Mouse (Mus musculus) kidney, adult 8-10 months (tissue): Measurements from ENCODE around the gene Ptov1.

ENCODE experiments used
- DNase-seq, 2 experiments: peaks; one replicate each; pipeline ENCODE4 v3.0.0; 2022

Ptov1 gene

DNA sequence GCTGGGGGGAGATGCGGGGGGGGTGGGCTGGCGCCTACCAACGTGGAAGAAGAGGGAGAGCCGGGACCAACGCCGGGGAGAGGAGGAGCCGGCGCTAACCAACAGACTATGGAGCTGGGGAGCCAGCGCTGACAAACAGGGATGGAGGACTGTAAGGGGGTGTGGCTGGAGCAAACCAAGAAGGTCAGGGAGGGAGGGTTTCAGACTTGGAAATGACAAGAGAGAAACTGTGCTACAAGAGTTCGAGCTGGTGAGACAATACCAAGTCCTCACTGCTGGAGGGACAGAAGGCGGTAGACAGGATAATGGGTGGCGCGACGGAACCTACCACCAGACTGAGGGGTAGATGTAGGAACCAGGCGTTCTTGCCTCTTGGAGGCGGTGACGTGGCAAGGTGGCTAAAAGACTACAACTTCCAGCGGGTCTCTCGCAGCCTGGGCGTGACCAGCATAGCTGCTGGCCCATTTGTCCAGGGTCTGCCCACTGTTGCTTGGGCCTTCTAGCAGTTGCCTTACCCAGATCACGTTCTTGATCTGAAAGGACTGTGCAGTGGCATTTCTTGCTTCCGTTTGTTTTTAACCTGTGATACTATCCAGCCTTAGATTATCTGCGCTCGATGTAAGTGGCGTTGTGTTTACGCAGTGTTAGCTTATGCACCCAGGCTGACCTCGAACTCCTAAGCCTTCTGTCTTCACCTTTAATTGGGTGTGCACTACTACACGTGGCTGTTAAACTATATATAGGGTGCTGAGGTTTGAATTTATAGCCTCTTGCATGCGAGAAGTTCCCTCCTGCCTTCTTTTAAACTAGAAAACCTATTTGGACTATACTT is at the start of gene Ptov1:
Gene Ptov1, minus strand, starts transcription at position 92 of the 832 bp plus-strand sequence.
- DNase-seq: peak; percentile 94 to 96

GRCm38 (mm10) chr7:44919127-44919526 is 49.5 kb upstream of the Ptov1 start:
- DNase-seq: no peak

- no peak for DNase-seq
Measured at GRCm38 (mm10) chr7:44918219-44918618, 48.6 kb upstream of the Ptov1 start.

- no peak for DNase-seq
Measured at GRCm38 (mm10) chr7:44916881-44917280, 47.3 kb upstream of the Ptov1 start.

DNA sequence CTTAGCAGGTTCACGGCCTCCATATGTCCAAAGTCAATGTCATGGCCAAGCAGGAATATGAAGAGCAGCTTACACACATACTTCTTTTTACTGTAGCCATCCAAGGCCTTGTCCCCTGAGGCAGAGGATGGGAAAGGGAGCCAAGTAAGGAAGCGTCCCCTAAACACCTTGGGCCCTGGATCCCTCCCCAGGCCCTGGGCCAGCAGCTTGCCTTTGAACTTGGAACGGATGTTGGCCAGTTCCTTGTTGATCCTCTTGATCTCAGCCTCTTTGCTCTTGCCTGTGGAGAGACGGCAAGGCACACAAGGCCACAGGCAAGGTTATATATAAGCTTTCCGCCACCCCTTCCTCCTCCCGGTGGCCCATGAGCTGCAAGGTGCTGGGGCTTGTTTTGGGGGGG is 46.6 kb upstream of the Ptov1 start:
- DNase-seq: no peak

GRCm38 (mm10) chr7:44915314-44915713 is 45.7 kb upstream of the Ptov1 start:
- no peak for DNase-seq

GRCm38 (mm10) chr7:44914396-44914795 is 44.8 kb upstream of the Ptov1 start:
- DNase-seq: no peak

DNA sequence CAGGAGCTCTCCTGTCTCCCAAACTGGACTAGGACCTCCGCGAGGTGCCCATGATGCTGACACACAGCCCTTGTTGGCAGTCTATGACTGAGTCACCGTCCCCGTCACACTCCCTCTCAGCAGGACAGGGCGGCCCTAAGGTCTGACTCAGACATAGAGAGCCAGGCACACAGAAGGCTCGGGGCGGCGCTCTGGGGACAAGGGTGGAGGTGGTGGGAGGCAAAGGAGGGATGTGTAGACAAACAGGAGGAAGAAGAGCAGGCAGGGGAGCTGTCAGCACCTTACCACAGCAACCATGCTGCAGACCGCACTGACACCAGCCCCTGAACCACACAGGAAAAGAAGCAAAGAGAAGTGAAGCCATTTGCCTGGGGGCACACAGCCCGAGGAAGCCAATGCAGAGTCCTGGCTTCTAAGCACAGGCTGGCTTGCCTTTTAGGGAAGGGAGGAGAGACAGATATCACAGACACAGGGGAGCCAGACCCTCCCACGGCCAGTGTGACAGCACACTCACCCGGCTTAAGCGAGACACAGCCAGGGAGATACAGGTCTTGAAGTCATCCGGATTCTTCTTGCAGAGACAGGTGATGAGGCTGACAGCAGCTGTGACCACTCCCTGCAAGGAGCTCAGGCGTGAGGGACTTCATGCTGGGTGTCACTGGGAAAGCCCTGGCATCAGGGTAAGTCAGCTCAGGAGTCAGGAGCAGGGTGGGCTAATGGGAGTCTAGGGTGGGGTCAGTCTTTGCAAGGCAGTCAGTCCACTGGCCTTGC is 39.3 kb upstream of the Ptov1 start:
- DNase-seq: no peak

DNA sequence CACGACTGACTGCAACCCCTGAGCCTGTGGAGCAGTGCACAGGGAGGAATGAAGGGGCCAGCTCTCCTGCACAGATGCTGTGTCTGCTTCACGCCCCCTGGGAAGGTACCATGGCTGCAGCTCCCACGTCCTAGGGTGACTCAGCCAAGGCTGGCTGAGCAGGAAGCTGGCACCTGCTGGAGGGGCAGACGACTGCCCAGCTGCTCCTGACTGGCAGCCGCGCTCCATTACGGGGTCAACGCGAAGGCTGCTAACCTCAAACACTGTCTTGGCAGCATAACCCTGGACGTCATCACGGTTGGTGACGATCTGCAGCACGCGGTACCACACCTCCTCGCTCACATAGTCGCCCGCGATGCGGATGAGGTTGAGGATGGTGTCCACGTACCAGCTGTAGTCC is 35.8 kb upstream of the Ptov1 start:
- no peak for DNase-seq

DNA sequence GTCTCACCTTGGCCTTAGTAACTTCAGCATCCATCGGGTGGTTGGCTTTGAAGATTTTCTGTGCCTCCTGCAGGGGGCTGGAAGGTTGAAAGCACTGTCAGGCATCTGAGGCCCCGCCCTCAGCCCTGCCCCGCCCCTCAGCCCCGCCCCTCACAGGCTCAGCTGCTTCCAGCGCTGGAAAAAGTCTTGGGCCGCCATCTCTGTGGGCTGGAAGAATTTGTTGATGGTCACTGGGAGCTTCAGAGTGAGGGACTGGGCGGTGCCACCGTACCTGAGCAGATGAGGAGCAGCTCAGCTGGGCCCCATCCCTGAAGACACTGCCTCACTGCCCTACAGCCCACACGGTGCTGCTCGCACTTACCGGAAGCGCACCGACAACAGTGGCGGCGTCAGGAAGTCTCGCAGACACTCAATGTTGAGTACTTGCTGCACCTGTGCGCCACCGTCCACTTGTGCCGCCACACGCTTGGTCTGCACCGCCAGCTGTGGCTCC is 31.7 kb upstream of the Ptov1 start:
- DNase-seq: peak in 1 of 2 experiments; percentile 30

GRCm38 (mm10) chr7:44900632-44901031 is 31.0 kb upstream of the Ptov1 start:
- DNase-seq: peak in 1 of 2 experiments; percentile 28

- DNase-seq: peak; percentile 57 to 59
Measured at GRCm38 (mm10) chr7:44898607-44899006, 29.0 kb upstream of the Ptov1 start.

GRCm38 (mm10) chr7:44896499-44896898 is 26.9 kb upstream of the Ptov1 start:
- no peak for DNase-seq

DNA sequence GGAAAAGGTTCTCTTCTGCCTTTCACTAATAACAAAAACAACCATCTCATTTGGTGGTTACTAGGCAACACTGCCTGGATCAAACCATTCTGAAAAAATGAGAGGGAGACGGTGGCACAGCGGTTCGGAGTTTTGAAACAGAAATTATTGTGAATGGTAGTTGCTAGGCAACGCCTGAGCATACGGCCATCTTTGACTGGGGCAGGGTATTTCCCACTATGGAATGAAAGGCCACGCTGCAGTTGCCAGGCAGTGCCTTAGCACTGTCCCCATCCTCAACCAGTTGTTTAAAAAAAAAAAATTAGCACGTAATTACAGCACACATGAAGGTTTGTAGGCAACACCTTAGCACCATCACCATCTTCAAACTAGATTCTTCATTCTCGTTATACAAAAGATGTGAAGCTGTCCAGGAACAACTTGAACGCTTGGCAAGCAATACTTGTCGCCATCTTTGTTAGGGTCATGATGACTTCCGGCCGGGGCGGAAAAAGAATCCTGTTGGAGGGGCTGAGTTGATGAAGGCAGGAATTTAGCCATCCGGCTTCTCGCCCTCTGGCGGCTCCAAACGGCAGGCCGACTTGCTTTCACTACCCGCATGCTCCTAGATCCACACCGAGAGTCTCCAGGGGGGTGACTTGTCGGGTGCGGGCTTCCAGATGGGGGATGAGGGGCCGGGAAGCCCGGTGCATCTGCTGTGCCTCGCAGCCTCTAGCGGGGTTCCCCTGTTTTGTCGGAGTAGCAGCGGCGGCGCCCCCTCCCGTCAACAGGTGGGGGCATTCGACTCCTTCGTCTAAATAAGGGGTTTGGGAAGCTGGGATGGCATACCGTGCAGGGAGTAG is 26.2 kb upstream of the Ptov1 start, which contains the start of gene Fuz:
Gene Fuz, plus strand, starts transcription at position 487 of the 842 bp plus-strand sequence.
- DNase-seq: peak; percentile 91 to 93

DNA sequence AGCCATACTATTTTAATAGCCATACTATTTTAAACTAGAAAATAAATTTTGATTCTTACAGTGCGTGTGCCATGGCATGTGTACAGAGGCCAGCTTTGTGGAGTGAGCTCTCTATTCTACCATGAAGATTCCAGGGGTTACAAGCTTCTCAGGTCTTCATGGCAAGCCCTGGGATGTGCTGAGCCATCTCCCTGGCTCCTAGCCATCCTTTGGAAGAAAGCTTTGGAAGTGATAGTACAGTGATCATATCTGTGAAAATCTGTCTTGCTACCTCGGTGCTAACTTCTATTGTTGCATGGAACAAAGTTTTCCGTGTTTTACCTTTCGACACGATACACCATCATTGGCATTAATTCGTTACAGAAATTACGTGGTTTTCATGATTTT is 25.6 kb upstream of the Ptov1 start:
- no peak for DNase-seq

DNA sequence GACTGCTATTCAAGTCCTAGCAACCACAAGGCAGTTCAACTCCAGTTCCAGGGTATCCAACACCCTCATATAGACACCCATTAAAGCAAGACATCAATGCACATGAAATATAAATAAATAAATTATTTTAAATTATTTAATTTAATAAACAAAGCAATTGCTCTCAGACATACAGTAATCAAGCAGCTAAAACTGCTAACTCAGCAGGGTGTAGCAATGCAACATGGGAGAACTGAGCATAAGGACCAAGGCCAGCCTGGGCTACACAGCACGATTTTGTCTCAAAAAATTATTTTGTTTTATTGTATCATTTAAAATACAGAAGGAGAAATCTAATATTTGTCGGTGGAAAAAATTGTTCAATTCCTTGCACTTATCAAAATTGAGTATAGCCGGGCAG is 24.6 kb upstream of the Ptov1 start:
- DNase-seq: no peak

- no peak for DNase-seq
Measured at GRCm38 (mm10) chr7:44893197-44893596, 23.6 kb upstream of the Ptov1 start.

- DNase-seq: peak; percentile 94 to 95
Measured at GRCm38 (mm10) chr7:44892276-44892921, 22.8 kb upstream of the Ptov1 start, which contains the start of gene Med25. Gene Med25, minus strand, starts transcription at chr7:44892712.

DNA sequence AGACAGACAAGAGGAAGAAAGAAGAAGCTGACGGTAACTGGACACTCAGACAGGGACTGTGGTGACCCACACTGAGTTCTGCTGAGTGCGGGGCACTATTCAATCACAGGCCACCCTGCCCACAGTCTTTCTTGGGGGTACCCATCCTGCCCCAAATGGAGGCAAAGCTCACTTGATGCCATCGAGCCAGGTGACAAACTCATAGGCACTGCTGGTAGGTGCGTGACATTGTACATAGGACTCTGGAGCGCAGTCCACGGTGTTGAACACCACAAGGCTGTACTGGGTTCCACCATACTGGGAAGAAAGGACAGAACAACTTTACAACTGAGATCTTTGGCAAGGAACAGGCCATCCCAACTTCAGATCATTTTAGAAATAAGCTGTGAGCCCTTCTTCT is 22.0 kb upstream of the Ptov1 start:
- no peak for DNase-seq

- no peak for DNase-seq
Measured at GRCm38 (mm10) chr7:44890737-44891136, 21.1 kb upstream of the Ptov1 start.

- DNase-seq: no peak
Measured at GRCm38 (mm10) chr7:44890180-44890579, 20.6 kb upstream of the Ptov1 start.
